Mouse (Mus musculus): Measurements from ENCODE around the gene Gm7168.
"Not testable (repeated sequence)": the region's sequence is repeated elsewhere in the genome, so short reads cannot be mapped to it uniquely, and the experiment has no call there.

The Gm7168 gene

DNA sequence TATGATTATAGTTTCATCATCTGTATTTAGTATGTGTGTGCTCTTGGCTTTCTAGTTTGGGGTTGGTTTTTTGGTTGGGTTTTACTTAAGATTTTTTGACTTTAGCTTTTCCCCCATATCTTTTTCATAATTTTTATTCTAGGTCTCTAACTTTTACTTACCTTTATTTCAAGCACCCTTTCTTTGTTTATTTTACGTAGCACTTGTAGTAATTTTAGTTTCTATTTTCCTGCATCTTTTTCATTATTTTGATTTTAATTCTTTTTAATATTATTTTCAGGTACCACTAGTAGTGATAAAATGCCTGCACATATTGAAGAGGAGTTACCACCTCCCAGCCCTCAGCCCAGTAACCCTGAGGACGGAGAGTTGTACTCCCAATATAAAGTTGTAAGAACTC lies at the start of gene Gm7168:
Gene Gm7168 (plus strand): TSS at position 301 of the 400 bp plus-strand sequence.
- DNase-seq: not testable (repeated sequence)

DNA sequence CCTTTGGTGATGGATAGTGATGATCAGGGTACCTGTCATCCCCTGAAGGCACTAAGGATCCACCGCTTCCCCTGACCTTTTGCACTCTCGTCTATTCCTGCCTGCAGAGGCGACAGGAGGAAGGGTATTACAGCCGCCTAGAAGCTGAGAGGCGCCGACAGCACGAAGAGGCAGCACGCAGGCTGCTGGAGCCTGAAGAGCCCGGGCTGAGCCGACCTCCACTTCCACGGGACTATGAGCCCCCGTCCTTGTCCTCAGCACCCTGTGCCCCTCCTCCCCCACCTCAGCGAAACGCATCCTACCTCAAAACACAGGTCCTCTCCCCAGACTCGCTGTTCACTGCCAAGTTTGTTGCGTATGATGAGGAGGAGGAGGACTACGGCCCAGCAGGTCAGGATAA lies 49.3 kb upstream of the Gm7168 start:
- no peak for DNase-seq

GRCm38 (mm10) chr17:13899241-13899640 lies 48.9 kb upstream of the Gm7168 start:
- no peak for DNase-seq

DNA sequence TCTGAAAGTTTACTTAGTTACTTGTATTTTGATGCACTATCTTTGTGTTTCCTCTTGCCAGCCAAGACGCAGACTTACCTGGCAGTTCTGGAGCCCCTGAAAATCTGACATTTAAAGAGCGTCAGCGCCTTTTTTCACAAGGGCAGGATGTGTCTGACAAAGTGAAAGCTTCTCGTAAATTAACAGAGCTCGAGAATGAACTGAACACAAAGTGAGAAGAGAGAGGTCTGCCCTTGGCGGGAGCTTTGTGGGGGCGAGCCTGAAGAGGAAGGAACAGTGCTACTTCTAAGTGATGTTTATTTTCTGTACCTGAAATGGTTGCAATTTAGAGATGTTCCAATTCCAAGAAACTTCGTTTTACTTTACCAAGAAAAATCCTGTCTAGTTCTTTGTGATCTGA lies 44.4 kb upstream of the Gm7168 start:
- no peak for DNase-seq

- DNase-seq: no peak
Observed at GRCm38 (mm10) chr17:13907082-13907481, 41.1 kb upstream of the Gm7168 start.

- no peak for DNase-seq
Observed at GRCm38 (mm10) chr17:13907681-13908080, 40.5 kb upstream of the Gm7168 start.

GRCm38 (mm10) chr17:13913951-13914350 lies 34.2 kb upstream of the Gm7168 start:
- no peak for DNase-seq

- no peak for DNase-seq
Observed at GRCm38 (mm10) chr17:13914531-13914930, 33.6 kb upstream of the Gm7168 start.

DNA sequence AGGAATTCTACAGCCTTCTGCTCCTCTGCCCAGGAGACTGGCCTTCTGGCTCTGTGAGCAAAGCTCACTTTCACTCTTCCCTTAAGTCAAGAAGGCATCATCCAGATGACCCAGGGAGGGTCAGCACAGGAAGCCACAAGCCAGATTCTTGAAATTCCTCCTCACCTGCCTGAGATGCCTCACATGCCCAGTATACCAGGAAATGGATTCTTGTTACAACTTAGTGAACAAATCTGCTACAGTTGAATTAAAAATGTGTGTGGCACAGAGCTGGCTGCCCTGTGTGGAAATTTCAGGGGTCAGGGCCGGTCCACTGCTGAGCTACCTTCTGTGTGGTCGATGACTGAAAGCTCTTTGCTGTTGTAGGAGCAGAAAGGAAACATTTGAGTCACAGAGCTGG lies 27.4 kb upstream of the Gm7168 start:
- DNase-seq: no peak

- DNase-seq: no peak
Observed at GRCm38 (mm10) chr17:13923418-13923817, 24.8 kb upstream of the Gm7168 start.

DNA sequence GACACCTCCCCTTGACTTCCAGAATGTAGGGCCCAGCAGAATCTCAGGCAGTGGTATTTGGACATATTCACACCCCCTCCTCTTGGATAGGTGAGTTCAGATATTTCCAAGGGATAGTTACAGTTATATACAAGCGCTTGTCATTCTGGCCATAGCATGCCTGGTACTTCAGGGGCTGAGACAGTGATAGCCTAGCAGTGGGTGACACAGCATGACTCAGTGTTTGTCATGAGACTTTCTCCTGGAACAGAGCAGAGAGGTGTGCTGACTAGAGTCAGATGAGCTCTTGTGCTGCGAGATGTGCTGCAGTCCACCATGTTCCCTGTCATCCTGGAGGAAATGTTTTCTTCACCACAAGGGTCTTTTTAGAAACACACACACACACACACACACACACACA lies 23.6 kb upstream of the Gm7168 start:
- DNase-seq: no peak

DNA sequence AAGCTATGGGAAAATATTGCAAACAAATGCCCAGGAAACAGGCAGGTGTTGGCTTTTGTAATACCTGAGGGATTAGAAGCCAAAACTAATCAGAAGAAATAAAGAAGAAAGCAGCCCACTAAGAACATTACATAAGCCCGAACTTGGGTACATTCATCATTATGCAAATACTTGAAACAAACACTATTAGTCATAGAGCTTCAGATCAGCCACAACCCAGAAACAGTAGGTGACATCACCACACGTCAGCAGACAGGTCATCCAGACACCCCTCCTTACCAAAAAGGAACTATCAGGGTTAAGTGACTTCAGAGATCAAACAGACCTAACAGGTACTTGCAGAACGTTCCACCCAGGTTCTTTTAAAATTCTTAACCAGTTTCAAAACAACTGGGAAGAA lies 22.2 kb upstream of the Gm7168 start:
- DNase-seq: no peak

DNA sequence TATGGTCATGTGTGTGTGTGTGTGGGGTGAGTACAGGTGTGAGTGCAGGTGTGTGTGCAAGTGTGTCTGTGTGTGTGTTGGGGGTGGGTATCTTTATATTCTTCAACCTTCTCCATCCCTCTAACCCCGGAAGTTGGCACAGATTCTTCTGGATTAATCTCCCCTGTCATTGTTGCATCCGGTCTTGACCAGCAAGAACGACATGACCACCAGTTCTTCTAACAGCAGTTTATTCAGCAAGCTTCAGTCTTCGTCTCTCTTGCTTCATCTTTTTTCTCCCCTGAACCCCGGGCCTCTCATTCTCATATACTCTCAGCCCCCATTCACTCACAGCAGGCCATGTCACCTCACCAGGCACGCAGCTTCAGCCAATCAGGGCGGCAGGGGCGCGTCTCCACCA lies 17.8 kb upstream of the Gm7168 start:
- no peak for DNase-seq

DNA sequence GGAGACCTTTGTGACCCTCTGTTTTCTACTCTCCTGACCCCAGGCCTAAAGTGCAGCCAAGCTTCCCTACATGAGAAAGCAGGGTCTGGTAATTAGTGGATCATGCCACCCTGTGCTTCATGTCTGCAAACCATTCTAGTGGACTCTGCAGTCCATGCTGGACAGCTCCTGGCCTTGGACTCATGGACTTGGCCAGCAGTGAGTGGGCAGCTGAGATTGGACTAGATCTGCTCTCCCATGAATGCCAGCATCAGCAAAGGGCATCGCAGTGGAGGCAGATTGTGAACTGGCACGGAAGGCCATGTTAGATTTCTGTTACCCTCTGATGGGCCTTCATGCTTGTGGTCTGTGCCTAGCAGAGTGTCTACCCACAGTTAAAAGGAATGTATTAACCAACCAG lies 12.8 kb upstream of the Gm7168 start:
- not testable (repeated sequence) for DNase-seq

GRCm38 (mm10) chr17:13937787-13938186 lies 10.4 kb upstream of the Gm7168 start:
- DNase-seq: no peak

- no peak for DNase-seq
Observed at GRCm38 (mm10) chr17:13938652-13939051, 9.5 kb upstream of the Gm7168 start.

DNA sequence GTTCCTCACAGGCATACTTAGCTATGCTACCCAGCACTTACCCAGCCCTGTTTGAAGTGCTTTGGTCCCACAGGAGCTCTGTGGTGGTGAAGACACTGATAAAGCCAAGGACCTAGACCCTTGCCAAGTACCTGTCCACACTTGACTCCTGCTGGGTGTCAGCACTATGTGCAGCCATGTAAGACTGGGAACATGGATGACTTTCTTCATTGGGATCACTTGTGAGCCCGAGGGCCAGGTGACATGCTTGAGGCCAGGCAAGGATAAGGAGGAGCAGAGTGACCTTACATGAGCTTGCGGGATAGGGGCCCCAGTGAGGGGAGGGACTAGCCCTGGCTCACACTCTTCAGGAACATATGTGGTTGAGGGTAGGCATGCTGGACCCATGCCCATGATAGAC lies 8.9 kb upstream of the Gm7168 start:
- DNase-seq: not testable (repeated sequence)

GRCm38 (mm10) chr17:13940487-13940886 lies 7.7 kb upstream of the Gm7168 start:
- DNase-seq: no peak

DNA sequence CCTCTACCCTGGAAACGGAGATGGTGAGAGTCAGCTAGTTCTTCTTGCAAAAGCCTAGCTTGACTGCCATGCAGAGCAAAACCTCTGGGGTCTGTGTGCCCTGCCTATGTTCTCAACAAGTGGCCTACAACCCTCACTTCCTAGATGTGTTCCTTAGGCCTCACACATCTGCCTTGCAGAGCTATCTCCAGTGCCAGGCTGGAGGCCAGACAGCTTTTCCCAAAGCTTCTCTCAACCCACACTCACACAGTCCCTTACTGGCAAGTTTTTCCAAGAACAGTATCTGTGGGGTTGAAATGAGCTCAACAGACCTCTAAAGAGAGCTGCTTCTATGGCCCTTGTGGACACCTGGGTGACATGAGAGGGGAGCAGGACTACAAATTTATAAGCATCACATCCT lies 3.4 kb downstream of the Gm7168 start:
- not testable (repeated sequence) for DNase-seq

GRCm38 (mm10) chr17:13958129-13958528 lies 10.0 kb downstream of the Gm7168 start:
- not testable (repeated sequence) for DNase-seq

GRCm38 (mm10) chr17:13962245-13962644 lies 14.1 kb downstream of the Gm7168 start:
- not testable (repeated sequence) for DNase-seq

DNA sequence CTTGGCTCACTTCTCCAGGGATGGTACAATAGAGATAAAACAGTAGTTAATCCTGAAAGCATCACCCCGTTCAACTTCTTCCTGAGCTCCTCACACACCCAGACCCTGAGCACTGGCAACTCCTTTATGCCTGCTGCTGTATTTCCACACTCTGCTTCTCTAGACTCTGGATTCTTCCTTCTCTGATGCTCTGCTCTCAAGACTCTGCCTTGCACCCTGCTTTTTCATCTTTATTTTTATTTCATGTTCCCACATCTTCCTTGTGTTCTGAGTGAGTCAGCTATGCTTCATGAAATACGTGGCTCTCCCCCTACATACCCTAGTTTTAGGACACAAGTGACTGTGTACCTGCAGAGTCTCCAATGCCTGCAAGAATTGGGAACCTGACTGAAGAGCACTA lies 16.9 kb downstream of the Gm7168 start:
- not testable (repeated sequence) for DNase-seq

DNA sequence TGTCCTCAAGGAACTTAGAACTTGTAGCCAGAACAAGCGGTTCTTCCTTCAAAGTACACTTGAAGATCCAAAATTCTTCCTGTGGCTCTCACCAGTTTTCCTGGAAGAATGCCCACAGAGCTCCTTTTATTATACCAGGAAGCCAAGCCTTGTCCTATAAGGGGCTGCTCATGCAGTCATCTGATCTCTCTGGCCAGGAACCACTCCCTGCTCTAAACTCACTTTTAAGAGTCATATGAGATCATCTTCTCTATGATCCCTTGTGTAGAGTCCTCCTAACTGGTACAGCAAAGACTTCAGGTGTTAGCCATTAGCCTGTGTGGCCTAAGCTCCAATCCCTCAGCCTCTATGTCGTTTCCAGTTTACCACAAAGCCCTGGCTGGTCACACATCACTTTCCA lies 21.7 kb downstream of the Gm7168 start:
- DNase-seq: not testable (repeated sequence)

- DNase-seq: not testable (repeated sequence)
Observed at GRCm38 (mm10) chr17:13970796-13971195, 22.6 kb downstream of the Gm7168 start.

DNA sequence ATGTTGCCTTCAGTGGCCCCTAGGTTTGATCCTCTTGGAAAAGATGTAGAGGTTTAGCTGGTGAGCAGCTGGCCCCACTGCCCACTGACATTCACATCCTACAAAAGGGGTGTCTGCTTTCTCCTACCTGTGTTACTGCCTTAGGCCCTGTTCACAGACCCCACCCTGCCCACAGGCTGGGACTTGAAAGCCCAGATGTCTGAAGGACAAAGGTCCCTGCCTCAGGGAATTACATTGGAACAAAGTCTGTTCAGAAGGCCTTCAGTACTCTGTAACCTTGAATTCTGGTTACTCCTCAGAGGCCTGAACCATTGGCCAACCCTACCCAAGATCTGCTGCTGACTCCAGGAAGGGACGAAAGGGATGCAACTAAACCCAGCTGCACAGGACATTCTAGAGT lies 39.5 kb downstream of the Gm7168 start:
- DNase-seq: no peak

DNA sequence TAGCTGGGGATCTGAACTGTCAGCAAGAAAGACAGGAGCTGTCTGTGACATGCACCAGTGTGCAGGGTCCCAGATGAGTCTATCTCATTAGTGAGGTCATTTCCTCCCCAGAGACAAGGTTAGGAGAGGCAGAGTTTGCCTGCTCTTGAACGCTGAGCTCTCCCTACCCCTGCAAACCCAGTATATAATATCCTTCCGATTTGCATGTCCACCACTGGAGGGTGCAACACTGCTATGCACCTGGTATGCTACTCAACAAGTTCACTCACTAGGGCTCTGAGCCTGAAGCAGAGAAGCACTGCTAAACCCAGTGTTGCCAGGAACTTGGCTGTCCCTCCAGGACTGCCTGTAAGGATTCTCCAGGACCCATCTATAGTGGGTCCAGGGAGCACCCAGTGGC lies 45.3 kb downstream of the Gm7168 start:
- not testable (repeated sequence) for DNase-seq
